Mouse (Mus musculus): Measurements from ENCODE around the gene Eloa. TPM values are rescaled to one million over a fixed set of nuclear protein-coding genes. Genes with fewer than 3 reads are reported as not detected.

Eloa gene
- polyA plus RNA-seq, 1 experiment from 2014 or later, result 34.6 TPM

DNA sequence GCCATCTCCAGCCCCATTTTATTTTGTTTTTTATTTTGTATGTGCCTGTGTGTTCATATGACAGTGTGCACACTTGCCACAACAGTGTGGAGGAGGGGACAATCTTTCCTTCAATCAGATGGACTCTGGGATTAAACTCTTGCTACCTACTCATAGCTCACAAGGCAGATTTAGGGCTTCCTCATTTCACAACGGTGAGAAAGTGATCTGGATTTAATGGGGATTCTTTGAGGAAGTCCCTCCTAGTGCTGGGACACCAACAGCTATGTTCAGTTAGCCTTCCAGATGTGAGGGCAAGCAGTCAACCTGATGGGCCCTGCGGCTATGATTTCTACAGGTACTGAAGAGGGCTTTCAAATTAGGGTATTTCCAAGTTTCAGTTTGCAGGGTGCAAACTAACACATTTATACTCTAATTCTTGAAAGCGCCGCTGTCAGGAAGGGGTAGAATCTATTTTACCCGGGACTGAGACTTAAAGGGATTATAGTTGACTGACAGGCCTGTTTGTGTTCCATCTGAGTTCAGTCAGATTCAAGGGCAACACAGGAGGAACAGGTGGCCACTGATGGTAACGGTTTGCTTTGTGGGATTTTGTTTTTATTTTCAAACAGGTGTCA, 22.3 kb upstream of the Eloa start:
- no peak overlapping the region for H3K4me2 ChIP-seq (ENCODE audit: low read depth, low read length)
- H3K27ac ChIP-seq (ENCODE audit: low read length), result peak overlapping the region; percentile 47; the same call in 1 of the 2 replicates
- peaks cover 12% of the 10 kb centered on the region for H3K36me3 ChIP-seq (ENCODE audit: control insufficient read depth, insufficient read depth)
- no peaks in the 10 kb centered on the region; the same call in 1 of the 2 replicates for H3K4me1 ChIP-seq (ENCODE audit: control insufficient read depth, insufficient read depth, low read length)
- ATAC-seq (replicated peaks; ENCODE audit: extremely low read depth, insufficient read depth, low FRiP score), result no peak
- H3K27me3 ChIP-seq (ENCODE audit: control insufficient read depth, insufficient read depth, low read length), result no peaks in the 10 kb centered on the region
- H3K9ac ChIP-seq (ENCODE audit: low read length), result no peak overlapping the region
- H3K9me3 ChIP-seq (replicated peaks; ENCODE audit: control insufficient read depth, low read length), result no peaks in the 10 kb centered on the region
- WGBS, result 79% methylated on average over 6 of the region's 6 CpGs
- no peak overlapping the region for H3K4me3 ChIP-seq (ENCODE audit: low read length)

DNA sequence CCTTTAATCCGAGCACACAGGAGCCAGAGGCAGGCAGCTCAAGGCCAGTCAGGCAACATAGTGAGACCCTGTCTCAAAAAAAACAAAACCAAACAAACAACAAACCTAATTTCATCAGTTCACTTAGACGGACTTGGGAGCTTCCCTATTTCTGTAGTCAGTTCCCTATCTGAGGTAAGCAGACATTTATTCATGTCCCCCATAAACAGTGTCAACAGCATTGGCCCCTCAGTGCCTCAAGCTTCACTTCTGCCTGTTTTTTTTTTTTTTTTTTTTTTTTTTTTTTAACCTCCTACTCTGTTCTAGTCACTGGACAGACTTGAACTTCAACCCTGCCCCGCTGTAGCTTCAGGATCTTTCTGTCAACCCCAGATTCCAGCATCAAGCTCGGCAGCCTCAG, 13.5 kb upstream of the Eloa start:
- WGBS, result 75% methylated on average over 4 of the region's 4 CpGs
- Histone ChIP-seq H3K9ac (ENCODE audit: low read length) (no peak overlapping the region), H3K9me3 (replicated peaks; ENCODE audit: control insufficient read depth, low read length) (no peaks in the 10 kb centered on the region; the same call in 1 of the 2 replicates), H3K4me3 (ENCODE audit: low read length) (no peak overlapping the region), H3K4me1 (ENCODE audit: control insufficient read depth, insufficient read depth, low read length) (peaks cover 7% of the 10 kb centered on the region), H3K36me3 (ENCODE audit: control insufficient read depth, insufficient read depth) (no peaks in the 10 kb centered on the region), H3K4me2 (ENCODE audit: low read depth, low read length) (no peak overlapping the region), H3K27me3 (ENCODE audit: control insufficient read depth, insufficient read depth, low read length) (no peaks in the 10 kb centered on the region), H3K27ac (ENCODE audit: low read length) (no peak overlapping the region)
- no peak for ATAC-seq (replicated peaks; ENCODE audit: extremely low read depth, insufficient read depth, low FRiP score)

DNA sequence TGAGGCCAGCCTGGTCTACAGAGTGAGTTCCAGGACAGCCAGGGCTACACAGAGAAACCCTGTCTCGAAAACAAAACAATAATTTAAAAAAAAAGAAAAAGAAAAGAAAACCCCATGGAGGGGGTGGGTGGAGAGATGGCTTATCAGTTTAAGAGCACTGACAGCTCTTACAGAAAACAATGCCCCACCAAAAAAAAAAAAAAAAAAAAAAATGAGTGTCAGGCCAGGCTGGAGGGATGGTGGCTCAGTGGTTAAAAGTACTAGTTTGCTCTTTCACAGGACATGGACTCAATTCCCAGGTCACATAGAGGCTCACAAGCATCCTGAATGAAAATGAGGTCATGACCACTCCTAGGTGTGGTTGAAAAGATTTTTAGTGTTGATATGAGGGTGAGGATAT, 11.7 kb upstream of the Eloa start:
- ATAC-seq (replicated peaks; ENCODE audit: extremely low read depth, insufficient read depth, low FRiP score), result no peak

DNA sequence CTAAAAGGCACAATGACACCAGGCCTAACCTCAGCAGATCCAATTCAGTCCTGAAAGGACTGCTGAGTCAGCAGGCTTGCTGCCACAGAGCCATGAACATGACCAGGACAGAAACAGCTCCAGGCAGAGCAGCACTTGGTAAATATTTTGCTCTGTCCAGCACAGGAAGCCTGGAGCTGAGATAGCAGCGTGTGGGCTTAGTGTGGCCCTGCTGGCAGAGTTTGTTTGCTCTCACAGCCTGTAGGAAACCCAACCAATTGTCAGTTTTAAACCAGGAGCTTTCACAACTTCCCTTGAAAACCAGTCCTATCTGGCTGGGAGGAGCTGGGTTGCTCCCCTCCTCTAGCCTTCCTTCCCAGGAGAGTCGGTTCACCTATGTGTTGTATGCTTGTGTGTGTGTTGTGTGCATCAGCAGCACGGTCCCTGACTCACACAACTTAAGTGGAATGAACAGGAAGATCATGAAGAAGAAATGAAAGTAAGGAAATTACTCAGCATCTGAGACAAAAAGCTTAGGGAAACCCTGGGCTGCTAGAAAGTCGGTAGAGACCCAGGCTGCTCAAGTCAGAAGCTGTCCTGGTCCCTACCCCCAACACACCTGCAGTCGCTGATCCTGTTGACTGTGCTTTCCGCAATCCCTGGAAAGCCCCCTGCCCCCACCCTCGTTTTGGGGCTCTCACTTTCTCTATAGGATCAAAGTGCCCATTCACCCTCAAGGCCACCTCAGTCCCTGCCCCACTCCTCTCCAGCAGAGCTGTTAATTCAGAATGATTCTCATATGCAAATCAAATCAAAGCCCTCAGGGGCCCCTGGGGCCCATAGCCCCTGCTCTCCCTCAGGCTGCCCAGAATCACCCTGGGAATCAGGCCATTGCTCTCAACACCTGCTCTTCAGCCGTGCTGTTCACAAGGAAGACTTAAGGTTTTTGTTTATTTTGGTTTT, 9.7 kb upstream of the Eloa start:
- Histone ChIP-seq H3K4me3 (ENCODE audit: low read length) (no peak overlapping the region), H3K9me3 (replicated peaks; ENCODE audit: control insufficient read depth, low read length) (no peaks in the 10 kb centered on the region; the same call in 1 of the 2 replicates), H3K4me1 (ENCODE audit: control insufficient read depth, insufficient read depth, low read length) (peaks cover 7% of the 10 kb centered on the region), H3K36me3 (ENCODE audit: control insufficient read depth, insufficient read depth) (no peaks in the 10 kb centered on the region), H3K27me3 (ENCODE audit: control insufficient read depth, insufficient read depth, low read length) (no peaks in the 10 kb centered on the region), H3K27ac (ENCODE audit: low read length) (peak overlapping the region; percentile 70), H3K9ac (ENCODE audit: low read length) (0 out of 2 replicates have a peak overlapping the region, but pooled peaks have one; percentile 26), H3K4me2 (ENCODE audit: low read depth, low read length) (peak overlapping the region; percentile 25; the same call in 1 of the 2 replicates)
- peak; percentile 75 for ATAC-seq (replicated peaks; ENCODE audit: extremely low read depth, insufficient read depth, low FRiP score)
- WGBS, result 5% methylated on average over 8 of the region's 8 CpGs

More for the DNA sequence above, 11.7 kb upstream of the Eloa start:
- H3K4me3 ChIP-seq (ENCODE audit: low read length), result no peak overlapping the region
- no peak overlapping the region for H3K27ac ChIP-seq (ENCODE audit: low read length)
- no peaks in the 10 kb centered on the region for H3K27me3 ChIP-seq (ENCODE audit: control insufficient read depth, insufficient read depth, low read length)
- H3K9me3 ChIP-seq (replicated peaks; ENCODE audit: control insufficient read depth, low read length), result no peaks in the 10 kb centered on the region; the same call in 1 of the 2 replicates
- 69% methylated on average over 1 of the region's 1 CpGs for WGBS
- H3K36me3 ChIP-seq (ENCODE audit: control insufficient read depth, insufficient read depth), result no peaks in the 10 kb centered on the region
- no peak overlapping the region for H3K9ac ChIP-seq (ENCODE audit: low read length)
- H3K4me2 ChIP-seq (ENCODE audit: low read depth, low read length), result no peak overlapping the region
- H3K4me1 ChIP-seq (ENCODE audit: control insufficient read depth, insufficient read depth, low read length), result peaks cover 7% of the 10 kb centered on the region

DNA sequence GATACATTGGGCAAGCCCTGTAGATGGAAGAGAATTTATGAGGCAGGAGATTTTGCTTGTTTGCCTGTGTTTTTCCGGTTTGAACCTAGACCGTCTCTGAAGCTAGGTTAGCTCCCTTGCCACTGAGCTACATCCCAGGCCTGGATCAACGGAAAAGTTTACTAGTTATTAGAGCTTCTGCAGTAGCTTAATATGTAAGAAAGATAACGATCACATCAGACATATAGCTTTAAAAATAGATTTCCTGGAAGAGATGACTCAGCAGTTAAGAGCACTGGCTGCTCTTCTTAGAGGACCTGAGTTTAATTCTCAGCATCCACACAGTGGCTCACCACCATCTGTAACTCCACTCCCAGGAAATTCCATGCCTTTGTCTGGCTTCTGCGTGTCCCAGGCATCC, 7.1 kb upstream of the Eloa start:
- H3K9me3 ChIP-seq (replicated peaks; ENCODE audit: control insufficient read depth, low read length), result no peaks in the 10 kb centered on the region
- no peak for ATAC-seq (replicated peaks; ENCODE audit: extremely low read depth, insufficient read depth, low FRiP score)
- WGBS, result 61% methylated on average over 5 of the region's 5 CpGs

DNA sequence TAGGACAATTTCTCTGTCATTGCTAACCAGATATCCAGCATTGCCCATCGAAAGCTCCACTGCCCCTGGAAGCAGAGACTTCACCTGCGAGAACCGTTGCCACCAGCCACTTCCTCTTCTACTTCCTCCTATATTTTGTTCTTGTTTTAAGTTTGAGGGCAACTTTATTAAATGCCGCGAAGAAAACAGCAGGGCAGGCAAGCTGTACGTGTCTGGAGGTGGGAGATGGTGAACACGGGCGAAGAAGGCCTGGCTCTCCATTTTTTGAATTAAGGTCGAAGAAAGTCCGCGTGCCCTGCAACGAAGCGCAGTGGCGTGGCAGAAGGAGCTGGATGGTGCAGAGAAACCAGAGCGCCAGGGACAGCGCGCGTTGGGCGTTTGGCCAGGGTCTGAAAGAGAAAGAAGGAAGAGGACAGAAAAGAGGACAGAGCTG, 6.6 kb upstream of the Eloa start:
- H3K9me3 ChIP-seq (replicated peaks; ENCODE audit: control insufficient read depth, low read length), result no peaks in the 10 kb centered on the region
- no peaks in the 10 kb centered on the region for H3K27me3 ChIP-seq (ENCODE audit: control insufficient read depth, insufficient read depth, low read length)
- H3K4me1 ChIP-seq (ENCODE audit: control insufficient read depth, insufficient read depth, low read length), result peaks cover 7% of the 10 kb centered on the region
- H3K4me3 ChIP-seq (ENCODE audit: low read length), result no peak overlapping the region
- no peaks in the 10 kb centered on the region for H3K36me3 ChIP-seq (ENCODE audit: control insufficient read depth, insufficient read depth)
- peak overlapping the region; percentile 7; the same call in 1 of the 2 replicates for H3K4me2 ChIP-seq (ENCODE audit: low read depth, low read length)
- ATAC-seq (replicated peaks; ENCODE audit: extremely low read depth, insufficient read depth, low FRiP score), result no peak
- H3K9ac ChIP-seq (ENCODE audit: low read length), result no peak overlapping the region
- 77% methylated on average over 19 of the region's 19 CpGs for WGBS
- H3K27ac ChIP-seq (ENCODE audit: low read length), result peak overlapping the region; percentile 36; the same call in 1 of the 2 replicates

More for the DNA sequence above, 7.1 kb upstream of the Eloa start:
- Histone ChIP-seq H3K27me3 (ENCODE audit: control insufficient read depth, insufficient read depth, low read length) (no peaks in the 10 kb centered on the region), H3K4me3 (ENCODE audit: low read length) (no peak overlapping the region), H3K4me1 (ENCODE audit: control insufficient read depth, insufficient read depth, low read length) (peaks cover 7% of the 10 kb centered on the region), H3K27ac (ENCODE audit: low read length) (no peak overlapping the region; the same call in 1 of the 2 replicates), H3K9ac (ENCODE audit: low read length) (no peak overlapping the region), H3K36me3 (ENCODE audit: control insufficient read depth, insufficient read depth) (no peaks in the 10 kb centered on the region), H3K4me2 (ENCODE audit: low read depth, low read length) (no peak overlapping the region)

DNA sequence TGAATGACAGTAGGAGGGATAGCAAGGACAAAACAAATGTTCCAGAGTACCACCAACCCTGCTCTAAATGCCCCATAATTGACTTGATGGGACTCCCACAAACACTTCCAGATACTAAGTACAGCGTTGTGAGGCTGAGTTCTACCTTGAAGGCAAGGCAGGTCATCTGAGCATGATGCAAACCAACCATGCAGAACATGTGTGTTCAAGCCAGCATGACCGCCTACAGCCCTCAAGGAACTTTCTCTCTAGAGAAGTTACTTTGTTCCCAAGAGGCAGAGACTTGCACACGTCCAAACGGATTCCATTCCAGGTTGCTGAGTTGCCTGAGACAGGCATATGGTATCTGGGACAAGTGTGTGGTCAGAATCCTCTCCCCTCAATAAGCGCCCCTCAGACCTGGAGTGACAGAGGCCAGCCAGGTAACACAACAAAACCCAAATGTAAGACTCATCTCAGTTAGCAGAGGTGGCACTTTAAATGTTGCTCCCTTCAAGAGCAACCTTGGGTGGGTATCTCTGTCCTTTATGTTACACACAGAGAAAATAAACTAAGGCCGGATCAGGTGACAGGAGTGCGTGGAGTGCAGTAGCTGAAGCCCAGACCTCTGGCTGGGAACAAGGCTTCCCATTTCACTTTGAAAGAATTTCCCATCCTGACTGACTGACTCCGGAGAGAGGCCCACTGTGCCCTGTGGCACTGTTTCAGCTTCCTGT, 6.0 kb upstream of the Eloa start:
- Histone ChIP-seq H3K27ac (ENCODE audit: low read length) (peak overlapping the region; percentile 36; the same call in 1 of the 2 replicates), H3K9me3 (replicated peaks; ENCODE audit: control insufficient read depth, low read length) (no peaks in the 10 kb centered on the region), H3K9ac (ENCODE audit: low read length) (no peak overlapping the region), H3K36me3 (ENCODE audit: control insufficient read depth, insufficient read depth) (no peaks in the 10 kb centered on the region), H3K4me1 (ENCODE audit: control insufficient read depth, insufficient read depth, low read length) (peaks cover 7% of the 10 kb centered on the region), H3K27me3 (ENCODE audit: control insufficient read depth, insufficient read depth, low read length) (no peaks in the 10 kb centered on the region), H3K4me2 (ENCODE audit: low read depth, low read length) (no peak overlapping the region), H3K4me3 (ENCODE audit: low read length) (no peak overlapping the region)
- no peak for ATAC-seq (replicated peaks; ENCODE audit: extremely low read depth, insufficient read depth, low FRiP score)
- WGBS, result 66% methylated on average over 8 of the region's 8 CpGs

DNA sequence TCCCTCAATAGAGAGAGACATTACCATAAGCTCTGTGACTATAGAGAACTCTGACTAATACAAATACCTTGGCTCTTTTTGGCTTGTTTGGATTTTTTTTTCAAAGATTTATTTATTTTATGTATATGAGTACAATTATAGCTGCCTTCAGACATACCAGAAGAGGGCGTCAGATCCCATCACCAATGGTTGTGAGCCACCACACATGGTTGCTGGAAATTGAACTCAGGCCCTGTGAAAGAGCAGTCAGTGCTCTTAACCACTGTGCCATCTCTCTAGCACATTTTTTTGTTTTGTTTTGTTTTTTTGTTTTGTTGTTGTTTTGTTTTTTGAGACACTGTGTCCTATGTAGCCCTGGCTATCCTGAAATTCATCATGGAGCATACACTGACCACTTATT, 3.8 kb upstream of the Eloa start:
- Histone ChIP-seq H3K9ac (ENCODE audit: low read length) (no peak overlapping the region), H3K4me2 (ENCODE audit: low read depth, low read length) (no peak overlapping the region), H3K4me3 (ENCODE audit: low read length) (no peak overlapping the region), H3K27ac (ENCODE audit: low read length) (no peak overlapping the region), H3K9me3 (replicated peaks; ENCODE audit: control insufficient read depth, low read length) (no peaks in the 10 kb centered on the region), H3K36me3 (ENCODE audit: control insufficient read depth, insufficient read depth) (no peaks in the 10 kb centered on the region), H3K27me3 (ENCODE audit: control insufficient read depth, insufficient read depth, low read length) (no peaks in the 10 kb centered on the region), H3K4me1 (ENCODE audit: control insufficient read depth, insufficient read depth, low read length) (peaks cover 3% of the 10 kb centered on the region; the same call in 1 of the 2 replicates)
- ATAC-seq (replicated peaks; ENCODE audit: extremely low read depth, insufficient read depth, low FRiP score), result no peak
- WGBS, result 48% methylated on average over 1 of the region's 1 CpGs

All from heart, embryonic 16.5 days (tissue).